Mouse (Mus musculus) c-Kit-positive CD71-positive TER-119-positive erythroid progenitor cells, embryonic 14.5 days (primary cell): ENCODE measurements around the gene Emc1.
"Not testable (repeated sequence)": the region's sequence is repeated elsewhere in the genome, so short reads cannot be mapped to it uniquely, and the experiment has no call there.

Experiments
- DNase-seq: peaks from one replicate; pipeline ENCODE4 v3.0.0-alpha.2; 2013; ENCODE audit warnings: low spot score

Emc1 gene

GRCm38 (mm10) chr4:139357211-139357610 is 4.8 kb downstream of the Emc1 start:
- no peak for DNase-seq

GRCm38 (mm10) chr4:139360761-139361548 is 8.6 kb downstream of the Emc1 start:
- peak; percentile 67 for DNase-seq

- no peak for DNase-seq
Measured at GRCm38 (mm10) chr4:139367336-139367735, 14.9 kb downstream of the Emc1 start.

GRCm38 (mm10) chr4:139368038-139368437 is 15.7 kb downstream of the Emc1 start:
- DNase-seq = no peak

GRCm38 (mm10) chr4:139373130-139373529 is 20.7 kb downstream of the Emc1 start:
- no peak for DNase-seq

GRCm38 (mm10) chr4:139373531-139373930 is 21.1 kb downstream of the Emc1 start:
- no peak for DNase-seq

GRCm38 (mm10) chr4:139379719-139380118 is 27.3 kb downstream of the Emc1 start:
- DNase-seq = peak; percentile 37

- DNase-seq = peak; percentile 99
Measured at GRCm38 (mm10) chr4:139380207-139380748, 27.9 kb downstream of the Emc1 start.

GRCm38 (mm10) chr4:139380775-139381451 is 28.5 kb downstream of the Emc1 start:
- DNase-seq = peak; percentile 55

GRCm38 (mm10) chr4:139381452-139381845 is 29.1 kb downstream of the Emc1 start:
- no peak for DNase-seq

- peak; percentile 34 for DNase-seq
Measured at GRCm38 (mm10) chr4:139382231-139382630, 29.8 kb downstream of the Emc1 start.

- not testable (repeated sequence) for DNase-seq
Measured at GRCm38 (mm10) chr4:139385841-139386240, 33.5 kb downstream of the Emc1 start.

- DNase-seq = no peak
Measured at GRCm38 (mm10) chr4:139386869-139387319, 34.5 kb downstream of the Emc1 start.

GRCm38 (mm10) chr4:139389557-139389956 is 37.2 kb downstream of the Emc1 start:
- no peak for DNase-seq

GRCm38 (mm10) chr4:139395431-139395830 is 43.0 kb downstream of the Emc1 start:
- DNase-seq = no peak

GRCm38 (mm10) chr4:139400487-139400886 is 48.1 kb downstream of the Emc1 start:
- DNase-seq = no peak

GRCm38 (mm10) chr4:139403214-139403613 is 50.8 kb downstream of the Emc1 start:
- no peak for DNase-seq

GRCm38 (mm10) chr4:139411351-139411750 is 59.0 kb downstream of the Emc1 start:
- DNase-seq = no peak

- no peak for DNase-seq
Measured at GRCm38 (mm10) chr4:139417868-139418267, 65.5 kb downstream of the Emc1 start.

GRCm38 (mm10) chr4:139421621-139422020 is 69.2 kb downstream of the Emc1 start:
- no peak for DNase-seq

- no peak for DNase-seq
Measured at GRCm38 (mm10) chr4:139422409-139422808, 70.0 kb downstream of the Emc1 start.

GRCm38 (mm10) chr4:139423270-139423669 is 70.9 kb downstream of the Emc1 start:
- DNase-seq = no peak
